Mouse (Mus musculus): ENCODE data around the gene Gm29094.
A peak's percentile ranks its signal among the peaks of the same experiment; 100 is the strongest.

Gm29094 gene

GRCm38 (mm10) chr9:89240516-89241019 lies 41.4 kb downstream of the Gm29094 start:
- DNase-seq (ENCODE audit: low spot score in 2 of 2), result peak in 1 of 2 experiments; percentile 50

GRCm38 (mm10) chr9:89253400-89253799 lies 54.2 kb downstream of the Gm29094 start:
- no peak for DNase-seq (ENCODE audit: low spot score in 2 of 2)

DNA sequence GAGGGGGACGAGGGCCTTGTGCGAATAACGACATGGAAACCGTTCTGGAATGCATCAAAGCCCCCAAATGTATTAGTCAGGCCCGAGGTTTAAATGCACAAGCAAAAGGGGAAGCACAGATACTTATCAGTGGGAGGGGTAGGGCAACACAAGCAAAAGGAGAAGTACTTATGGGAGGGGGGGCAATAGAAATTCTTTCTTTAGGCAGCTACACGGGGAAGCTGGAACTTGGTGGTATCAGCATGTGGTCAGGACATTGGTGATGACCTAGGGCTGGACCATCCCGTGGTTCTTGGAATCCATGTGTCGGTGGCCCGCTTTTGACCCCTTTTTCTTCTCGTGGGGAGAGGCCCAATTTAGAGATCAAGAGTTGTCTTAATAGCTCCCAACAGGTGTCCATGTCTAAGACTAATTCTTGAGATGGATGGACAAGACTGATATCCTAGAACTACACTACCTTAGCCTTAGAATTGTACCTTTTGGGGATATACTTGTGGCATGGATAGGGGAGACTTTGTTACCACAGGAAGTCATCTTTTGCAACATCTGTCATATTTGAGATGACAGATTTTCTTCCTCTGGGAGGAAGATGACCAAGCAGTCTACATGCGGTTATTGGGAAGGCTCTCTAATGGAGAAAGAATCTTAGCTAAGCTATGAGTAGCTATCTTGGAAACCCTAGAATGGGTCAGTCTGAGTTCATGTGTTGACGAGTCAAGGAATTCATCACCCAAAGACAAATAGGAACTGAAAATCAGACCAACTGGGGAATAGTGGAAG lies 57.6 kb downstream of the Gm29094 start:
- DNase-seq (ENCODE audit: low spot score in 2 of 2), result no peak

- DNase-seq (ENCODE audit: low spot score in 2 of 2), result no peak
Measured at GRCm38 (mm10) chr9:89263968-89264367, 64.8 kb downstream of the Gm29094 start.

- no peak for DNase-seq (ENCODE audit: low spot score in 2 of 2)
Measured at GRCm38 (mm10) chr9:89264571-89264970, 65.4 kb downstream of the Gm29094 start.

All from cerebellum, postnatal 4 days (tissue).